Comparison of ENCODE assay signal across 18 mouse cellular contexts in the genomic region with DNA sequence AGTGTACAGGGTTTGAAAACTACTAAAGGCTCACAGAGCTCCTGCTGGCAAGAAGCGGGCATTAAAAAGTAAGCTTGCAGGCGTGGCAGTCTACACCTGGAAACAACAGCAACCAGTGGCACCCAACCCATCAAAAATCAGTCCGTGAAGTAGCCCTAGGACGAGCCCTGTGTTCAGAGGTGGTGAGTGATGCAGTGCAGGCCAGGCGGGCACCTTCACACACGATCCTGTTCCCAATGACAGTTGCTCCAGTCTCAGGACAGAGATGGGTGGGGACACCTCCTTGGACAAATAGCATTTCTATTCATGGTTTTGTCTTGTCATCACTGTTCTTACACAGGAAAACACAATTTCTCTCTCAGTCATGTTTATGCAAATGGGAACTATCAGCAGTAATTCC.
"Had no signal": no experiment of that assay in that cellular context is flagged by ENCODE, and none has a peak within 500 bp of the region (broad histone marks: within the 10 kb centered on the region; RNA-seq: fewer than 3 reads in every experiment).

No protein-coding gene starts in this region.

- H3K27me3 ChIP-seq: midbrain, embryonic 12.5 days; neural tube, embryonic 13.5 days; neural tube, embryonic 15.5 days had no signal

- ATAC-seq: midbrain, embryonic 16.5 days had no signal

- H3K27ac ChIP-seq: midbrain, embryonic 10.5 days; midbrain, embryonic 12.5 days; neural tube, embryonic 13.5 days; neural tube, embryonic 15.5 days had no signal

- H3K9ac ChIP-seq: lung, embryonic 14.5 days; midbrain, embryonic 12.5 days; neural tube, embryonic 13.5 days; neural tube, embryonic 15.5 days had no signal

- H3K4me3 ChIP-seq: midbrain, embryonic 10.5 days; midbrain, embryonic 12.5 days; myocyte; neural tube, embryonic 13.5 days; neural tube, embryonic 15.5 days had no signal

- H3K9me3 ChIP-seq: midbrain, embryonic 10.5 days; midbrain, embryonic 12.5 days; neural tube, embryonic 13.5 days; neural tube, embryonic 15.5 days had no signal

- DNase-seq: lung, embryonic 14.5 days; lung, postnatal 10 days; lung, postnatal 4 days; midbrain, embryonic 14.5 days; retina, postnatal 1 day; right cerebral cortex, adult 18-20 months; right cerebral cortex, postnatal 25 days; right cerebral cortex, postnatal 4 days; spleen, adult 18-20 months; thymus, adult 18-20 months; thymus, postnatal 14 days; thymus, postnatal 36 days had no signal

- H3K4me2 ChIP-seq: lung, embryonic 14.5 days; midbrain, embryonic 12.5 days; neural tube, embryonic 13.5 days; neural tube, embryonic 15.5 days had no signal
